Mouse (Mus musculus): ENCODE measurements around the gene Inpp1.

DNA sequence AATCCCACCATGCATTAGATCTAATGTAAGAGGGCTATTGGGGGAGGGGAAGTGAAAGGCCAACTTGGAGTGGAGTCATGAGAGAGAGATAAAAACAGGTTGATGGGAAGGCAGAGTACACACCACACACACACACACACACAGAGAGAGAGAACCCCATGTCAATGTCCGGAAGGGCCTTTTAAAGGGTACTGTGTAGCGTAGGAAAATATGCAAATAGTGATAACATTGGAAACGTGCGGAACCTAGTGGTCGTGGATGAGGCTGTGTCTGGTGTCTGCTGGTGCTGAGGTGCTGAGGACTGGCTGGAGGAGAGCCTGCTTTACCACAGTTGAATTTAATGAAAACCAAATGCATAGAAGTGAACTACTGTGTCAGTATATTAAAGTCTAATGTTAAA is 74.9 kb downstream of the Inpp1 start:
- TF ChIP-seq EP300 (optimal IDR thresholded peaks at IDR 0.05) (no peak), CTCF (IDR thresholded peaks at IDR 0.05; ENCODE audit: low read depth) (no peak)

Measured in stomach, postnatal 0 days (tissue).